Mouse (Mus musculus) urinary bladder, postnatal 25 days (tissue): ENCODE measurements around the gene Elmo1.

Experiments used
- DNase-seq: peaks from one replicate; pipeline ENCODE4 v3.0.0; 2022; ENCODE audit warnings: low spot score

Gene Elmo1

GRCm38 (mm10) chr13:20270148-20270547, 179.8 kb downstream of the Elmo1 start:
- DNase-seq: no peak

GRCm38 (mm10) chr13:20271799-20272198, 181.4 kb downstream of the Elmo1 start:
- no peak for DNase-seq

GRCm38 (mm10) chr13:20272562-20272961, 182.2 kb downstream of the Elmo1 start:
- no peak for DNase-seq

- DNase-seq: no peak
Measured at GRCm38 (mm10) chr13:20279889-20280288, 189.5 kb downstream of the Elmo1 start.

- no peak for DNase-seq
Measured at GRCm38 (mm10) chr13:20283891-20284290, 193.5 kb downstream of the Elmo1 start.

- no peak for DNase-seq
Measured at GRCm38 (mm10) chr13:20286680-20287079, 196.3 kb downstream of the Elmo1 start.

GRCm38 (mm10) chr13:20288393-20288792, 198.0 kb downstream of the Elmo1 start:
- DNase-seq: no peak

GRCm38 (mm10) chr13:20290412-20290811, 200.0 kb downstream of the Elmo1 start:
- DNase-seq: no peak

GRCm38 (mm10) chr13:20292348-20292747, 202.0 kb downstream of the Elmo1 start:
- peak; percentile 25 for DNase-seq

GRCm38 (mm10) chr13:20295278-20295970, 205.0 kb downstream of the Elmo1 start:
- DNase-seq: no peak

- DNase-seq: peak; percentile 60
Measured at GRCm38 (mm10) chr13:20297841-20298240, 207.4 kb downstream of the Elmo1 start.

- no peak for DNase-seq
Measured at GRCm38 (mm10) chr13:20299424-20299823, 209.0 kb downstream of the Elmo1 start.

- DNase-seq: no peak
Measured at GRCm38 (mm10) chr13:20300052-20300564, 209.7 kb downstream of the Elmo1 start.

- DNase-seq: no peak
Measured at GRCm38 (mm10) chr13:20300626-20301025, 210.2 kb downstream of the Elmo1 start.

GRCm38 (mm10) chr13:20301760-20302159, 211.4 kb downstream of the Elmo1 start:
- no peak for DNase-seq

- DNase-seq: no peak
Measured at GRCm38 (mm10) chr13:20305621-20306020, 215.2 kb downstream of the Elmo1 start.

GRCm38 (mm10) chr13:20306180-20307177, 216.1 kb downstream of the Elmo1 start:
- DNase-seq: no peak

- no peak for DNase-seq
Measured at GRCm38 (mm10) chr13:20307381-20307780, 217.0 kb downstream of the Elmo1 start.

GRCm38 (mm10) chr13:20311612-20312011, 221.2 kb downstream of the Elmo1 start:
- peak; percentile 68 for DNase-seq

- DNase-seq: no peak
Measured at GRCm38 (mm10) chr13:20313345-20313744, 222.9 kb downstream of the Elmo1 start.

GRCm38 (mm10) chr13:20316139-20316538, 225.7 kb downstream of the Elmo1 start:
- DNase-seq: no peak

GRCm38 (mm10) chr13:20318615-20319219, 228.3 kb downstream of the Elmo1 start:
- DNase-seq: no peak
